In genomic region chr14:60361380-60362212, GRCm38 (mm10) we compare ENCODE assay signal across 19 mouse cellular contexts. TPM values are rescaled to one million over a fixed set of nuclear protein-coding genes. Genes with fewer than 3 reads are reported as not detected.
A peak's percentile ranks its signal among the peaks of the same experiment; 100 is the strongest.
DNase-seq lines count a peak whose midpoint lies in the region; ATAC-seq and TF ChIP-seq lines count a peak whose summit lies in the region.
"Had no signal": no experiment of that assay in that cellular context is flagged by ENCODE, and none has a peak within 500 bp of the region (broad histone marks: within the 10 kb centered on the region; RNA-seq: fewer than 3 reads in every experiment).

No protein-coding gene starts in this region.

- no peaks in the 10 kb centered on the region for H3K36me3 ChIP-seq in forebrain, embryonic 11.5 days (ENCODE audit: control insufficient read depth, insufficient read depth, low read length)
- H3K36me3 ChIP-seq in hindbrain, embryonic 16.5 days (ENCODE audit: control insufficient read depth, insufficient read depth, low read length), result no peaks in the 10 kb centered on the region
- no peaks in the 10 kb centered on the region for H3K36me3 ChIP-seq in midbrain, postnatal 0 days (ENCODE audit: insufficient read depth, low read length)
- H3K36me3 ChIP-seq in kidney, embryonic 15.5 days, result no peaks in the 10 kb centered on the region
- H3K36me3 ChIP-seq: embryonic facial prominence, embryonic 15.5 days; heart, embryonic 13.5 days; neural tube, embryonic 15.5 days had no signal

- no peaks in the 10 kb centered on the region for H3K27me3 ChIP-seq in forebrain, embryonic 11.5 days (ENCODE audit: control insufficient read depth, insufficient read depth, low read length)
- no peaks in the 10 kb centered on the region for H3K27me3 ChIP-seq in hindbrain, embryonic 16.5 days (replicated peaks; ENCODE audit: control insufficient read depth, insufficient read depth, low read length)
- H3K27me3 ChIP-seq in midbrain, postnatal 0 days (ENCODE audit: insufficient read depth, low read length), result no peaks in the 10 kb centered on the region
- no peaks in the 10 kb centered on the region for H3K27me3 ChIP-seq in kidney, embryonic 15.5 days
- H3K27me3 ChIP-seq: embryonic facial prominence, embryonic 15.5 days; heart, embryonic 13.5 days; neural tube, embryonic 15.5 days had no signal

- no peaks in the 10 kb centered on the region for H3K9me3 ChIP-seq in forebrain, embryonic 11.5 days (ENCODE audit: control insufficient read depth, low read length)
- no peaks in the 10 kb centered on the region for H3K9me3 ChIP-seq in hindbrain, embryonic 16.5 days (ENCODE audit: control insufficient read depth, low read length)
- H3K9me3 ChIP-seq in midbrain, postnatal 0 days (ENCODE audit: low read length), result no peaks in the 10 kb centered on the region
- H3K9me3 ChIP-seq in kidney, embryonic 15.5 days (replicated peaks), result no peaks in the 10 kb centered on the region
- H3K9me3 ChIP-seq: embryonic facial prominence, embryonic 15.5 days; heart, embryonic 13.5 days; neural tube, embryonic 15.5 days had no signal

- TF ChIP-seq CTCF in layer of hippocampus, adult 2 months (conservative IDR thresholded peaks at IDR 0.05), result no peak
- no peak for TF ChIP-seq CTCF in midbrain, postnatal 0 days (IDR thresholded peaks at IDR 0.05)

- H3K4me2 ChIP-seq in forebrain, embryonic 11.5 days (ENCODE audit: low read depth, low read length, severe bottlenecking), result no peak overlapping the region
- no peak overlapping the region for H3K4me2 ChIP-seq in hindbrain, embryonic 16.5 days (ENCODE audit: low read length)
- H3K4me2 ChIP-seq in midbrain, postnatal 0 days (ENCODE audit: low read depth, low read length, poor library complexity, severe bottlenecking), result no peak overlapping the region
- no peak overlapping the region for H3K4me2 ChIP-seq in kidney, embryonic 15.5 days
- H3K4me2 ChIP-seq: embryonic facial prominence, embryonic 15.5 days; heart, embryonic 13.5 days; neural tube, embryonic 15.5 days had no signal

- WGBS in forebrain, embryonic 11.5 days, result 20% methylated on average over 9 of the region's 9 CpGs
- 42% methylated on average over 9 of the region's 9 CpGs for WGBS in hindbrain, embryonic 16.5 days
- 20% methylated on average over 9 of the region's 9 CpGs for WGBS in midbrain, postnatal 0 days
- 59% methylated on average over 9 of the region's 9 CpGs for WGBS in kidney, embryonic 15.5 days

- H3K27ac ChIP-seq in layer of hippocampus, adult 2 months, result peak overlapping the region; percentile 77
- H3K27ac ChIP-seq in forebrain, embryonic 11.5 days (ENCODE audit: low read depth, low read length), result peak overlapping the region; percentile 59; the same call in 1 of the 2 replicates
- peak overlapping the region; percentile 26; the same call in 1 of the 2 replicates for H3K27ac ChIP-seq in hindbrain, embryonic 16.5 days (ENCODE audit: low read depth, low read length)
- H3K27ac ChIP-seq in midbrain, postnatal 0 days (ENCODE audit: low read depth, low read length), result peak overlapping the region; percentile 12; the same call in 1 of the 2 replicates
- no peak overlapping the region for H3K27ac ChIP-seq in kidney, embryonic 15.5 days
- H3K27ac ChIP-seq: embryonic facial prominence, embryonic 15.5 days; heart, embryonic 13.5 days; neural tube, embryonic 15.5 days had no signal

- no peak overlapping the region for H3K9ac ChIP-seq in forebrain, embryonic 11.5 days (ENCODE audit: low read length)
- H3K9ac ChIP-seq in hindbrain, embryonic 16.5 days (ENCODE audit: low read depth, low read length), result no peak overlapping the region
- H3K9ac ChIP-seq in midbrain, postnatal 0 days (replicated peaks; ENCODE audit: low read length, poor library complexity, severe bottlenecking), result no peak overlapping the region
- H3K9ac ChIP-seq in kidney, embryonic 15.5 days, result no peak overlapping the region
- H3K9ac ChIP-seq: embryonic facial prominence, embryonic 15.5 days; heart, embryonic 13.5 days; neural tube, embryonic 15.5 days had no signal

- ATAC-seq in forebrain, embryonic 11.5 days (replicated peaks; ENCODE audit: low FRiP score), result peak; percentile 58; the same call in 1 of the 2 replicates
- 0 out of 2 replicates have a peak, but pooled peaks have one; percentile 30 for ATAC-seq in hindbrain, embryonic 16.5 days
- no peak for ATAC-seq in midbrain, postnatal 0 days (ENCODE audit: low FRiP score)
- no peak for ATAC-seq in activated CD4-positive, CD25-positive, alpha-beta regulatory T cell, adult 4 months
- no peak for ATAC-seq in kidney, embryonic 15.5 days (replicated peaks; ENCODE audit: low FRiP score)

- DNase-seq in layer of hippocampus, adult 2 months (ENCODE audit: low spot score in 2 of 2), result no peak
- no peak for DNase-seq in layer of hippocampus, adult 9-10 months (ENCODE audit: low spot score)
- no peak for DNase-seq in forebrain, embryonic 11.5 days (ENCODE audit: low spot score)
- DNase-seq in midbrain, postnatal 0 days (ENCODE audit: low spot score), result no peak
- no peak for DNase-seq in lung, postnatal 14 days
- DNase-seq: adrenal gland, postnatal 25 days; gastrocnemius, postnatal 36 days; heart, postnatal 4 days; kidney, adult 18-20 months; liver; lung, adult 18-20 months; lung, postnatal 4 days had no signal

- no peak overlapping the region for H3K4me3 ChIP-seq in layer of hippocampus, adult 2 months
- H3K4me3 ChIP-seq in forebrain, embryonic 11.5 days (ENCODE audit: low read depth, low read length), result no peak overlapping the region
- no peak overlapping the region for H3K4me3 ChIP-seq in hindbrain, embryonic 16.5 days (ENCODE audit: low read length)
- no peak overlapping the region for H3K4me3 ChIP-seq in midbrain, postnatal 0 days (ENCODE audit: low read depth, low read length)
- H3K4me3 ChIP-seq in kidney, embryonic 15.5 days (replicated peaks), result no peak overlapping the region
- H3K4me3 ChIP-seq: embryonic facial prominence, embryonic 15.5 days; heart, embryonic 13.5 days; neural tube, embryonic 15.5 days had no signal

- peaks cover 11% of the 10 kb centered on the region; the same call in 1 of the 2 replicates for H3K4me1 ChIP-seq in forebrain, embryonic 11.5 days (replicated peaks; ENCODE audit: control insufficient read depth, insufficient read depth, low read length)
- H3K4me1 ChIP-seq in hindbrain, embryonic 16.5 days (ENCODE audit: control insufficient read depth, insufficient read depth, low read depth, low read length), result peaks cover 2% of the 10 kb centered on the region
- H3K4me1 ChIP-seq in midbrain, postnatal 0 days (ENCODE audit: insufficient read depth, low read length), result no peaks in the 10 kb centered on the region; the same call in 1 of the 2 replicates
- H3K4me1 ChIP-seq in kidney, embryonic 15.5 days, result no peaks in the 10 kb centered on the region

RNA-seq across cellular contexts. Expression of gene Amer2, which starts 11.5 kb away (rescaled TPM):
- total RNA-seq in layer of hippocampus, adult 2 months (2021), result 10 to 100 TPM; 47.7 to 49.2 TPM
- polyA plus RNA-seq in forebrain, embryonic 11.5 days (2014; fragmentation: Nextera tagmentation; extraction: Ambion mirVana), result 20.5 and 22.3 TPM in 2 replicates
- polyA plus RNA-seq in hindbrain, embryonic 16.5 days (2015; fragmentation: Nextera tagmentation; extraction: Ambion mirVana), result 19.3 and 21.2 TPM in 2 replicates
- total RNA-seq in midbrain, postnatal 0 days (2014; rRNA removed), result 28.3 TPM in 2 replicates
- 13.7 and 18.3 TPM in 2 replicates for polyA plus RNA-seq in midbrain, postnatal 0 days (2015; fragmentation: Nextera tagmentation; extraction: Ambion mirVana)
- polyA plus RNA-seq in activated CD4-positive, CD25-positive, alpha-beta regulatory T cell, adult 4 months (2017; shearing (Covaris generic)), result not detected
- 2.6 and 2.8 TPM in 2 replicates for polyA plus RNA-seq in kidney, embryonic 15.5 days (2015; fragmentation: Nextera tagmentation; extraction: Ambion mirVana)
- total RNA-seq: CH12.LX; gastrocnemius, postnatal 36 days had no signal

Comparison
In these comparisons a context has a peak if more than half of its experiments do, and no peak if none do; other contexts are left out.
1. ATAC-seq: peak in forebrain, embryonic 11.5 days (single experiment) and hindbrain, embryonic 16.5 days (single experiment); none in midbrain, postnatal 0 days (single experiment), activated CD4-positive, CD25-positive, alpha-beta regulatory T cell, adult 4 months (single experiment) and kidney, embryonic 15.5 days (single experiment).